Mouse (Mus musculus) neural tube, embryonic 10.5 days (tissue): ENCODE data around the gene Tfg.
A peak's percentile ranks its signal among the peaks of the same experiment; 100 is the strongest.

Source experiments
- DNase-seq: peaks from one replicate; pipeline ENCODE4 v3.0.0-alpha.2; 2017; ENCODE audit warnings: low spot score; ENCODE audit errors: extremely low spot score

Gene Tfg

DNA sequence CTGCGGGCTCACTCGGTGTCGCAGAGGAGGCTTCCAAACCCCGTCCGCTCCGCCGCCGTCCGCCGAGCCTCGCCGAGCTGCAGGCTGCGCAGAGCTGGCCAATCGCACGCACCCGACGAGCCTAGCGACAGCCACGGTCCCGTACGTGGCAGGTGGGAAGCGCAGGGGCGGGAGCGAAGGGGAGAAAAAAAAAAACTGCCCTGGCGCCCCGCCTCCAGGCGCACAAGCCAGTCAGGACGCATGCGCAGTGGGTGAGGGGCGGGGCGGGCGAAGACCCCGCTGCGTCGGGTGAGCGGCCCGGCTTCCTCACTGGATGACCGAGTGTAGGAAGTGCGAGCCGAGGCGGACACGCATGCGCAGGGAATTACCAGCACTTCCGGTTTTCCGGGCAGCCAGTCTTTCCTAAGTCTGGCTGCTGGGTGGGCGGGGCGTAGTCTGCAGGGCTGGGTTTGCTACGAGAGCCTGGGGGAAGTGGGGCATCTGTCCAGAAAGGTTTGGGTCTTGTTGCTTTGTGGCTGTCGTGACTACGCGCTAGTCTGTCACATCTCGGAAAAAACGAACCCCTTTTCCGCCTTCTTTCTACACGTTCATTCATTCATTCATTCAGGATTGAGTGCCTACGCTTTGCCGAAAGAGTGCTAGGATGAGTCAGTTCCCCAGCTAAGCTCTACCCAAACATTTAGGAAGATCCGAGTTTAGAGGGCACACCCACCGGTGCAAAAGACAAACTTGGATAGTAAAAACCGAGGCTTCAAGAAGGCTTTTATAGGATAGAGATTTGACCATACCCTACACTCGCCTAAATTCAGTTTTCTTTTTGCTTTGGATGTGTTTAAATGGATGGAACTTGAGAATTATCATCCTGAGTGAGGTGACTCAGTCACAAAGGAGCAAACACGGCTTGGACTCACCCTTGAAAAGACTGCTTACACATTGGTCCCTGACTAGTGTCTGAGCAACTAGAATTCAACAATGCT lies at the start of gene Tfg:
TSS of gene Tfg (minus strand) at position 227 of the 977 bp plus-strand sequence.
- DNase-seq: peak; percentile 99

DNA sequence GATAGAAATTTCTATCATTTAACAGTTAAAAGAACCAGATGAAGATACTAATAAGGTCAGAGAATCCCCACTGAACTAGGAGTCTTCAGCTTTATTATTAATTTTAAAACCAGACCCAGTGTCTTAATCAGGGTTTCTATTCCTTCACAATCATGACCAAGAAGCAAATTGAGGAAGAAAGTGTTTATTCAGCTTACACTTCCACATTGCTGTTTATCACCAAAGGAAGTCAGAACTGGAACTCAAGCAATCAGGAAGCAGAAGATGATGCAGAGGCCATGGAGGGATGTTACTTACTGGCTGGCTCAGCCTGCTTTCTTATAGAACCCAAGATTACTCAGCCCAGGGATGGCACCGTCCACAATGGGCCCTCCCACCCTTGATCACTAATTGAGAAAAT lies 11.8 kb upstream of the Tfg start:
- DNase-seq: no peak

DNA sequence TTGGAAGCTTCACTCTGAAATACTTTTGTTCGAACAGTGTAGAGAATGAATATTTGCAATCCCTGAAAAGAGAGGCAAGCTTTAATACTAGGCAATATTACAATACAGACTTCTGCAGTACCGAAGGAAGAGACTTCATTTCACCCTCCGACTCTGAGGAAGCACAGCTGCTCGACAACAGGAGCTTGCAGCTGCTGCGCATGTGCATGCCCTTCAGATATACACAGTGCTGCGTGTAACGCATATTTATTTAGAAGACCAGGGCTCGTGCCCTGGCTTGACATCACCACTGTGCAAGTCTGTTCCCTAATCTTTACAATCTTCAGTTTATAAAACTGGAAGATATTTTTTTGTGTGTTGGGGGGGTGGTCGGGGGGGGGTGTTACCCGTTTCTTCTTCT lies 7.7 kb upstream of the Tfg start:
- no peak for DNase-seq

DNA sequence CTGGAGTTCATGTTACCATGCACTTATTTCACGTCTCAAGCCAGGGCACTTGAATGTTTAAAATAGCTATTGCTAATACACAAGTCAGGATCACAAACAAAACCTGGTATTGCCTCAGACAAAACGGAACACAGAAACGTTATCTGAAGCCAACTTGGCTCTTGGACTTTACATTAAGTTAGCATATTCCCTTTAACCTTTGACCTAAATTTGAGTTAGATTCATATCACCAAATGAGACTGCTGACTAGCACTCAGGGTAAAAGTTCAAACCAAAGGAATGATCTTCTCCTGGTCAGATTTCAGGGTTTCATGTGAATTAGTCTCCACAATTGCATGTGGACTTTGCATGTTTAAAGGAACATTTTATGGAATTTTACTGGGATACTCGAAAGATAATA lies 5.1 kb upstream of the Tfg start:
- DNase-seq: no peak

DNA sequence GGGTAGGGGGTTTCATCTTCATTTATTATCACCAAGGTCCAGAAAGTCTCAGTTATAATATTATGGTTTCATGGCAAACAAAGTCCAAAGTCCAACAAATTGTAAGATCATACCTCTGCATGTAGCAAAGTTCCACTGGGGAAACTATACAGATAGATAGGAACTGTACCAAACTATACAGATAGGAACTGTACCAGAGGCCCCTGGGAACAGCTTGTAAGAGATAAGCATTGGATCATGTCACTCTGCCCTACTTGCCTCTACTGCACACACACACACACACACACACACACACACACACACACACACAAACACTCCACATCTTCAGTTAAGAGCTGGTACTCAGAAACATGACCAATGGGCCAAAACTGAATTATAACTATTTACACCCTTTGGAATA lies 1.8 kb upstream of the Tfg start:
- no peak for DNase-seq

DNA sequence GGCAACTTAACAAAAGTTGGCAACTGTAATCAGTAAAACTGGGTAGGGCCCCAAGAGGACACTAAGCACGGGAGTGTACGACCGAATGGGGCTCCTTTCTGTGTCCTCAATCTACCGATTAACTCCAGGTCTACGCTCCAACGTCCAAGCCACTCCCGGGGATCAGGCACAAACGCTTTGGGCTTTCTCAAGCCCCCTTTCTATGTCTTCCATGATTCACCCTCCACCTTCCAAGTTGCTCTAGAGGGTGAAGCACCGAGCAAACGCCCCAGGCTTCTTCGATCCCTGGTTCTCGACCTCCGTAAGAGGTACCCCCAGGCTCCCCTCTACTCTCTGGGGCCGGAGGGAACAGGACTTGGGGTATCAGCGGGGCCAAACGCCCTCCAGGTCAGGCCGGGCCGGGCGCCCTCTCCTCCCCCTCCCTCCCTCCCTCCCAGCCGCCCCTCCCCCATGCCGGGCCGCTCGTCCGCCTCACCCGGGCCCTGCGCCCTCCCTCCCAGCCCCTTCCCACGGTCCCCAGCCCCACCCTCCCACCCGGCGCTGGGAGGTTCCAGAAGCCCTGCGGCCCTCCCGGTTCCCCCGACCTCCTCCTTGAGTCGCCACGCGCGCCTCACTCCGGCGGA lies 582 bp downstream of the Tfg start:
- no peak for DNase-seq

DNA sequence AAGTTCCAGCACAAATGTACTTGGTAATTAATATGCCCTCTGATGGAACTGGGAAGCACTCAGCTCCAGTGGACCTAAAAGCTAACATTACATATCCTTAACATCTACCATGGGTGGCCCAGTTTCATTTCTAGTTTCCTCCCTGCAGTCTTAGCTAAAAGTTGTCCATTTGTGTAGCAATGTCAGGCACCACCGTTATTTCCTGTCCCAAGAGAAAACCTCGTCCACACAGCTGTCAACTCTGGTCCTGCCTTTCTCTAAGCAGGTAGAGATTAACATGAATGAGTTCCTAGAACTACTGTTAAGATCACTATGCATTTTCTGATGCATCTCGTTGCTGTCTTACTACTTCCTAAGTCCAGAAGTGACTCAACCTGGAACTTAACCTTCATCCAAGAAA lies 1.6 kb downstream of the Tfg start:
- no peak for DNase-seq

DNA sequence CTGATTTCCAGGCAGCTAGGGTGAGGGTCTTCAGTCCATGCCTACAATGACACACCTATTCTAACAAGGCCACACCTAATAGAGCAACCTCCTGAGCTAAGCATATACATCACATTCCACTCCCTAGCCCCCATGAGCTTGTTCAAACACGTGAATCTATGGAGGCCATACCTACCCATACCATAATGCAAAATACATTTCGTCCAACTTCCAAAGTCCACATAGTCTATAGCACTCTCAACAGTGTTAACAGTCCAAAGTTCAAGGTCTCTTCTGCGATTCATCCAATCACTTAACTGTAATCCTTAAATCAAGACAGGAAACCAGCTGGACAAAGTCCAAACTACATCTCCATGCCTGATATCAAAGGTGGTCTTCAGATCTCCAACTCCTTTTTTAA lies 7.2 kb downstream of the Tfg start:
- no peak for DNase-seq

DNA sequence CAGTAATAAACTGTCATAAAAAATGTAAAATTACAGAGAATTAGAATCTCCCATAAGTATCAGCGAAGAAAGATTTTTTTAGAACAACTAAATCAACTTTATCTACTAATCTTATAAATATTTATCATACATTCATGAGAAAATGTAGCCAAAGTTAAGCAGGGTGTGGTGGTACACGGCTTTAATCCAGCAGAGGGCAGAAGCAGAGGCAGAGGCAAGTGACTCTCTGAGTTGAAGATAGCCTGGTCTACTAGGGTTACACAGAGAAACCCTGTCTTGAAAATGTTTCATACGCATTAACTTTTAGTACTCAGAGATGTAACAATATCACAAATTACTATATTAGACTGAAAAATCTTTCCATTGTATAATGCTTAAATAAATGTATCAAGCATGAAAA lies 11.5 kb downstream of the Tfg start:
- DNase-seq: no peak

DNA sequence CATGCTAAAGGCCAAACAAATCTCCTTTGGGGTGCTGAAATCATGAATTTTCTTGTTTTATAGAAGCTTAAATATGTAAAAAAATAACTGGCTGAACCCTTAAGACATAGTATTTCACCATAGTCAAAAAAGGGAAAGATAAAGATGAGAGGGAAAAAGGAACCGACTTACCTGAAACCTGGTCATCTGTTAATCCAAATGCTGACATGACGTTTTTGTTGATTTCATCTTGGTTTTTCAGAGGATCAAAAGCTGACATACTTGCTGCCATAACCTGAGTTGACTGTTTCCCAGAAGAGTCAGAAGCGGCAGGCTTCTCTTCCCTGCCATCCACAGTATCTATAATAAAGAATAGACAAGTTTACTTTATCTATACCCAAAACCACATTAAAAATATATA lies 16.4 kb downstream of the Tfg start:
- DNase-seq: no peak

DNA sequence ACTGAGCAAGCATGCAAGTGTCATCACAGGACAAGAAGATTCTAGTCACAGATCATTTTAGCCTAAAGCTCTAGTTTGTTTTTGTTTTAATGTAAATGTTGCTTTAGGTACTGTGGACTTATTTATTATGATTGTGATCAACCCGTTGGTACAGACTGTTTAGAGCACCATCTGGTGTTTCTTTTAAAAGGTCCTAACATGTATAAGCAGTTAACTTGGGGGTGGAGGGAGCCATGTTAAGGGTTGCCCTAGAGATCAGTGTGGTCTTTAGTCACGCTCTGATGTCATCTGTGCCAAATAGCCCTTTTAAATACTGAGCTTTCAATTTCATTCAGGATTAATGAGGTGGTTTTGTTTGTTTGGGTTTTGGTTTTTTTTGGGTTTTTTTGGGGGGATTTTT lies 20.8 kb downstream of the Tfg start:
- DNase-seq: no peak

DNA sequence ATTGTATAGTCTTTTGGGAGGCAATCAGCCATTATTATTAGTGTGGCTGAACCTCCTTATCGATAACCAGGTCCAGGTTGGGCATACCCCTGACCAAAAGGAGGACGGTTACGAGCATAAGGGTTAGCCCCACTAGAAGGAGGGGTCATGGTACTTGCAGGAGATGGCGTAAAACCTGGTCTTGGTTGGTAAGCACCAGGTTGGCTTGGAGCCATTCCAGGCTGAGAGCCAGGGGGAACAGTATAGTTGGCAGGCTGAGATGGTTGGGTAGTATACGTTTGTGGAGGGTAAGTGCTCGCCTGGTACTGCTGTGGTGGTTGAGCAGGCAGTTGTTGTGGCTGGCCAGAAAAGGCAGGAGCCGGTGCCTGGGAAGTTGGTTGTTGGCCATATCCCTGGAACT lies 26.5 kb downstream of the Tfg start:
- DNase-seq: no peak

DNA sequence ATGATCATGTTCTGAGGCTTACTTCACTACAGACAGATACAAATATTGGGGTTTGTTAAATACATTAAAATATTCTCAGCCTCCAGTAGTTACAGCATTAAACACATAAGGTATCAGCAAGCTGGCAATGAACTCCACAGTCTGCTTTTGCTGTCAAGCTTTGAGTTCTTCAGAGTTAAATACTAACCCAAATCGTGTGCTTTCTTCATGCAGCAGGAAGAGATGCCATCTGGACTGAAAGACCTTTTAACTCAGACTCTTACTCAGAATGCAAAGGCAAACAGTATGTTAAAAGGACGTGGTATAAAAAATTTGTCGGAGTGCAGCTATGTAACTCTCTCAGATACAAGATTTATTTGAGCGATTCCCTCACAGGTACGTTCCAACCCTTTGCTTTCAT lies 30.5 kb downstream of the Tfg start:
- no peak for DNase-seq

DNA sequence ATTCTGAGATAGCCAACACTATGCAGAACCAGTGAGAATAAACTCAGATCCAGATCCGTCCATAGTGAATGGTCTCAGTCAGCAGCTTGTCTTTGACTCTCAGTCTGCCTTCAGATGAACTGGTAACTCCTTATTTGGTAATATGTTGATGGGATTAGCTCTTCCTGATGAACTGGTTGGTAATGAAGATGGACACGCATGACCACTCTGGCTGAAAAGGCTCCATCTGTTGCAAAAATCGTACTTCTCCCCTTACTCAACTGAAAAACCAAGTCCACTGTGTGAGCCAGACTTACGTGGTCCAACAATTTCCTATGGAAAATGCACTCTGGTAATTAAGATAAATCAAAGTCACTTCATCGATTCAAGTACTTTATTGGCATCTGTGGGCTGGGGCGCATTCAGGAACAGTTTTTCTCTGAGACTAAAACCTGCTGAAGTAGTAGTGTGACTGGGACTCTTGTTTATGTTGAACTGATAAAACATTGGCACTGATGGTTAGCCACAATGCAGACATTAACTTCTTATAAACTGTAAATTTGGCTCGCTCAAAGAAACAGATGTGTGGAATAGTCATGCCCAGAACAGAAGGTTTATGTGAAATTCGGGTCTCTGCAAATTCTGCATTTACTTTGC lies 36.1 kb downstream of the Tfg start:
- no peak for DNase-seq

DNA sequence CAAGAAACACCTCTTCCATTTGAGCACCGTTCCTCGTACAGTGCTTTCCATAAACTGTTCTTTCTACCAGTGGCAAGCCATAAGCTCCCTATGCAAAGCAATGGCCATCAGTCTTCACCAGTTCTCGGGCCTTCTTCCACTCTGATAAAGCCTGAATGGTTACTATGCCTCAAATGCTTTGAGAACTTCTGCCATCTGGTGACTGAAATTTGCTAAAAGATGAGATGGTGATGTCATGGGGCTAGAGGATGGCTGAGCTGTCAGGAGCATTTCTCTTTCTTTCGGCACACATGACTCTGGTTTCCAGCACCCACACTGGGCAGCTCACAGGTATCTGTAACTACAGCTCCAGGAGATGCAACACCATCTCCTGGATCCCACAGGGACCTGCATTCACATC lies 40.1 kb downstream of the Tfg start:
- no peak for DNase-seq

DNA sequence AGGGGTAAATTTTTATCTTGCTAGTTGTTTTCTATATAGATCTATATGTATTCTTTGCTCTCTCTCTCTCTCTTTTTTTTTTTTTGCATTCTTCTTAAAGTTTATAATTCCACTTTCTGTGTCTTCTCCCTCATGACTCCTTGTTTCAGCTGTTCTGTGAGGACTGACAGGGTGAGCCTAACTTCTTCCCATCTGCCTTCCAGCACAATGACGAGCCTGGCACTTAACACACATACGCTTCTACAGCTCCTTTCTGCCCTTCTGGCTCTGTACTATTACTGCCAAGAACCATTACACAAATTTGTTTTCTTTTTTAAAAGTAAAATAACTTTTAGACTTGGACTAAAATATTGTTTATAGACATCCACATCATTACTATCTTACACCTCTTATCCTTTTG lies 43.8 kb downstream of the Tfg start:
- no peak for DNase-seq

DNA sequence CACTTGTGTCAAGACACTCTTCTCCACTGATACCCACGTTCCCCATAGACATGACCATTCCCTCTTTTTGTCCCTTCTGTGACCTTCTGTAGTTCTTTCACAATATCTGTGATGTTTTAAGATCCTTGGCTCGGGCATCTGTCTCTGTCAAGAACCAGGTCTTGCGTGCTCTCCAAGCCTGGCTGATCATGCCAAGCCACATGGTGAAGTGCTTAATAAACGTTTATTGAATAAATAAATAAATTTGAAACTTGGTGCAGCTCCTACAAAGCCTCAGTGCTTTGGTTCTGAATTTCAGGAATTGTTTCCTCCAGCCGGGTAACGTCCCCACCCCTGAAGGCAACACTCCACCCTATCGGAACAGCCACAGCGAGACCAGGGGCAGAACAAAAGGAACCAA lies 46.3 kb downstream of the Tfg start:
- no peak for DNase-seq

DNA sequence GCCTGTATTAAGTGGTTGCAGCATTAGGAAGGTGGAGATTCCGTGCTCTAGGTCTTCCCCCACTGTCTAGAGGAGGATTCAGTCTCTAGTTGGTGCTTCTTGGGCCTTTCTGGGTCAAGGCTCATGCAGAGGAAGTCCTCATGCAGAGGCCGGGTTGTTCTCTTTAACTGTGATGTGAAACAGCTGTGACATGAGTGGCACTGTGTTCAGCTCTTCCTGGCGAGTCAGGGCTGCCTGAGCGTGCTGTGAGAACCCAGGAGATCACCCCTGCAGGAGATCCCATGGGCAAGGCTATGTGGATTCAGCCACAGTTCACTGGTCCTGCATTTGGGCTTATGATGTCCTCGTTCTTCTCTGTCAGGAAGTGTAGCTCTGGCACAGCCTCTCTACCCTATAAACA lies 47.7 kb downstream of the Tfg start:
- no peak for DNase-seq

DNA sequence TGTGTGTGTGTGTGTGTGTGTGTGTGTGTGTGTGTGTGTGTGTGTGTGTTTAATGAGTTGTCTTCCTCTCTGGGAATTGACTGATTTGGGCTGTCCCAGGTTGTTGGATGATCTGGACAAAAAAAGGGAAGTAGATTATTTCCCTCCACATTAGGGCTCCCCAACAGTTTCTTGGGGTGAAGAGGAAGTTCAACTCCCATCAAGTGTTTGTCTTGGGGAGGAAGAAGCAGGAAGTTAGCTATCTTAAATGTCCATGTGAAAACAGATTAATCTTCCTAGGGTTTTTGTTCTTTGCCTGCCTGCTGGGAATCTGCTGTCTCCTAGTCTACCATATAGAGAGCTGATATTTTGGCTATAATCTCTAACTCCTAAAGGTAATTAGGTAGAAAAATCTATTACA lies 58.4 kb downstream of the Tfg start:
- DNase-seq: no peak

DNA sequence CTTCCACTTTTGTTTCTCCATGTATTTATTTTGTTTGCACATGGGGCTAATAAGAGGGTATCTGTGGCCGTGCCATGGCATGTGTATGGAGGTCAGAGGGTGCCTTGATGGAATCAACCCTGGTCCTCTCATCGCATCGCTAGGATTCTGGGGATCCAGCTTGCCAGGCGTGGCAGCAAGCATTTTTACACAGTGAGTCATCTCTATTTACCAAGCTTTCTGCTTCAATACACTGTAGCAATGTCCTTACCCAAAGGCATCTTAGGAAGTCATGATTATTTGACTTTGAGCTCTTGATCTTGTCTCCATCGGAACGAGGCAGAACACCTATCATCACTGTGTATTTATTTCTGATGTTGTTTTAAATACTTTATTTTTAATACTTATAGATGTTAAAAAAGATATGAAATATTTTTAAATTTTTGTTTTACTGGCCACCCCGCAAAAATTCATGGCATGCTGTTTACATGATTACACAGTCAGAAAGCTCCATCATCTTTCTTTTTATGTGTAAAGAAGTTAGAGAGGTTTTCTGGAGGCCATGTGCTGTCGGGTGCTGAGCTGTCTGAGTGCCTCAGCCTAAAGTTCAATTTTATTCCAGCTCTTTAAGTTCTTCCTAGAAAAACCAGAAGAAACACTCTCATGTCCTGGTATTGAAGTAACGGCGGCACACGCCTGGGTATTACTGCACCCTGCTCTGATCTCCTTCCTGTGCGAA lies 61.9 kb downstream of the Tfg start:
- no peak for DNase-seq

DNA sequence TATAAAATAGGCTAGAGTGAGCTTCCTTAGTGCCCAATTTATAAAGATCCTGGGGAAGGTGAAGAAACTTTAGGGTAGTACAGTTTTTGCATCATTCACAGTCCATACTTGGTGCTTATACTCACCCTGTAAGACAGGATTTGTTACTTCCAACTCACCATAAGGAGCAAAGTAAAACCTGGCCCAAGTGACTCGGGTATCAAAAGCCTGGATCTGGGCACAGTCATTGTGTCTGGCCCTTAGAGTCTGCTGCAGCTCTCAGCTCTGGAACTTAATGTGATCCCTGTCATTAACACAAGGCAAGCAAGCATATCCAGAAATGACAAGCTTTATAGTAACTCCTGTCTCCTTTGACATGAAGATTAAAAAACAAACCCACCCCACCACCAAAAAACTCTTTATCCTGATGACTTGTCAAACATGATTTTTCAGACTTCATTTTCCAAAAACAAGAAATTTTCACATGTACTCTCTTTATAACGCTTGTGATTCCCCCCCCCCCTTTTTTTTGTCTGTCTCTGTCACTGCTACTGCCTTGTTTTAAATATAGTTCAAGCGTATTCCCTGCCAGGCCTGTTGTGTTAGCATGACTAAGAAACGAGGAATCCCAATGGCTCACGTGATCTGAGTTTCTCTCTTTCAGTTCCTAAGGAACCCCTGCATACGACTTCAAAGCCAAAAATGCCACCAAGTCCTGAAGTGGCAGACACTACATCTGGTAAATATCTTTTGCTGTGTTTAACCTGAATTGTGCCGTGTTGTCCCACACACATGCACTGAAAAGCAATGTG lies 70.7 kb downstream of the Tfg start:
- DNase-seq: no peak
